Mouse (Mus musculus) MEL (cell line): ENCODE measurements around the gene Exoc6b.

Source experiments
- CTCF ChIP-seq, 3 experiments: IDR thresholded peaks in 2 of 3; conservative IDR thresholded peaks in 1 of 3; 2 replicates each; pipeline ENCODE4 v1.5.1; 2011 to 2012; ENCODE audit warnings: low read length in 3 of 3, low read depth in 2 of 3, mild to moderate bottlenecking in 2 of 3, improper control_type of control experiment in 1 of 3, inconsistent platforms in 1 of 3, mixed read lengths in 1 of 3, moderate library complexity in 1 of 3; ENCODE audit not compliant: control insufficient read depth in 1 of 3, insufficient read depth in 1 of 3, poor library complexity in 1 of 3, severe bottlenecking in 1 of 3
- EP300 ChIP-seq, 2 experiments: IDR thresholded peaks; 2 replicates each; pipeline ENCODE4 v1.6.1; 2011; ENCODE audit warnings: improper control_type of control experiment in 2 of 2, low read length in 2 of 2, low read depth in 1 of 2, mild to moderate bottlenecking in 1 of 2
- UBTF ChIP-seq: IDR thresholded peaks from 2 replicates; pipeline ENCODE4 v1.6.1; 2012; ENCODE audit warnings: low read depth, mild to moderate bottlenecking, inconsistent platforms, low read length, improper control_type of control experiment, moderate library complexity, borderline replicate concordance; ENCODE audit not compliant: insufficient read depth

- no peak for TF ChIP-seq EP300 (IDR thresholded peaks at IDR 0.05; ENCODE audit: low read depth in 1 of 2, low read length in 2 of 2)
- TF ChIP-seq CTCF (IDR thresholded peaks at IDR 0.05 in 2 of 3, conservative IDR thresholded peaks at IDR 0.05 in 1 of 3; ENCODE audit: control insufficient read depth in 1 of 3, insufficient read depth in 1 of 3, low read depth in 2 of 3, low read length in 3 of 3, poor library complexity in 1 of 3, severe bottlenecking in 1 of 3), result no peak
- TF ChIP-seq UBTF, result no peak
Observed at GRCm38 (mm10) chr6:84628831-84629230, 440.5 kb downstream of the Exoc6b start.
